Mouse (Mus musculus) adrenal gland, postnatal 0 days (tissue): Measurements from ENCODE around the gene Cdipt. TPM values are rescaled to one million over a fixed set of nuclear protein-coding genes. Genes with fewer than 3 reads are reported as not detected.

Experiments used
- polyA plus RNA-seq: library from polyadenylated mRNA; unstranded; fragments of >200 nt; fragmentation: Nextera tagmentation; extraction: Ambion mirVana; gene quantifications from 2 replicates; pipeline ENCODE4 v1.2.1, GENCODE M21; 2015

The Cdipt gene
- polyA plus RNA-seq: 79.0 and 102 TPM in 2 replicates

GRCm38 (mm10) chr7:126975893-126975949 lies at the start of gene Cdipt:
Cdipt (plus strand) TSS chr7:126975914.

DNA sequence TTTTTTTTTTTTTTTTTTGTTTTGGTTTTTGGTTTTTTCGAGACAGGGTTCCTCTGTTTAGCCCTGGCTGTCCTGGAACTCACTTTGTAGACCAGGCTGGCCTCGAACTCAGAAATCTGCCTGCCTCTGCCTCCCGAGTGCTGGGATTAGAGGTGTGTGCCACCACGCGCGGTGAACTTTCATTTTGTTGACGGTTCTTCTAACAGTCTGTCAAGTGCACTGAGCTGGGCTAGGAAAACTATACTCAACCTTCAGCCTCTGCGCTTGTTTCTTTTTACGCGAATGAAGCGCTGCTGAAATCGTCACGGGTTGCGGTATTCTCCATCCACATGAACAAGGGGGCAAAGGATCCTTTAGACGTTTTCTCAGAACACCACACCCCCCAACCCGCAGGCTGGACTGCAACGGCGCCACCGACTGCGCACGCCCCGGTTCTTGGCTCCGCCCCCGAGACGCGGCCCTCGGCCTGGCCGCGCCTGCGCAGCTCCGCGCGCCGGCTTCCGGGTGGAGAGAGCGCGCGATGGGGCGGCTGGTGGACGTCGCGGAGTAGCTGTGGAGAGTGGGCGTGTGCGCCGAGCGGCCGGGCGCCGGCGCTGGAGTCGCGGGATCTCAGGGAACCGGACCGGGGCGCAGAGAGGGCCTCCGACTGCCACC lies 47.2 kb upstream of the Cdipt start, which contains the start of gene Kctd13:
Kctd13 (plus strand) TSS at position 496 of the 654 bp plus-strand sequence.

GRCm38 (mm10) chr7:126949403-126949792 lies 26.3 kb upstream of the Cdipt start, which contains the start of gene Asphd1:
Asphd1 (minus strand) TSS chr7:126949582.

GRCm38 (mm10) chr7:126949793-126950646 lies 25.7 kb upstream of the Cdipt start, which contains the start of gene Sez6l2:
Sez6l2 (plus strand) TSS chr7:126950563.

GRCm38 (mm10) chr7:126975950-126976866 lies 494 bp downstream of the Cdipt start, which contains the start of gene Cdiptos:
Cdiptos (minus strand) TSS chr7:126976098.

GRCm38 (mm10) chr7:127014320-127014719 lies 38.6 kb downstream of the Cdipt start, which contains the start of gene Mvp:
Mvp (minus strand) TSS chr7:127014621.

GRCm38 (mm10) chr7:127016481-127016485 lies 40.6 kb downstream of the Cdipt start, which contains the start of gene Pagr1b:
Pagr1b (minus strand) TSS chr7:127016484.

GRCm38 (mm10) chr7:127016971-127017949 lies 41.5 kb downstream of the Cdipt start, which contains the start of gene Pagr1a:
Pagr1a (minus strand) TSS chr7:127017352.

GRCm38 (mm10) chr7:127020901-127021562 lies 45.3 kb downstream of the Cdipt start, which contains the start of the genes Gm42742 and Prrt2:
Gm42742 (minus strand) TSS chr7:127021097.
Prrt2 (minus strand) TSS chr7:127021211.

DNA sequence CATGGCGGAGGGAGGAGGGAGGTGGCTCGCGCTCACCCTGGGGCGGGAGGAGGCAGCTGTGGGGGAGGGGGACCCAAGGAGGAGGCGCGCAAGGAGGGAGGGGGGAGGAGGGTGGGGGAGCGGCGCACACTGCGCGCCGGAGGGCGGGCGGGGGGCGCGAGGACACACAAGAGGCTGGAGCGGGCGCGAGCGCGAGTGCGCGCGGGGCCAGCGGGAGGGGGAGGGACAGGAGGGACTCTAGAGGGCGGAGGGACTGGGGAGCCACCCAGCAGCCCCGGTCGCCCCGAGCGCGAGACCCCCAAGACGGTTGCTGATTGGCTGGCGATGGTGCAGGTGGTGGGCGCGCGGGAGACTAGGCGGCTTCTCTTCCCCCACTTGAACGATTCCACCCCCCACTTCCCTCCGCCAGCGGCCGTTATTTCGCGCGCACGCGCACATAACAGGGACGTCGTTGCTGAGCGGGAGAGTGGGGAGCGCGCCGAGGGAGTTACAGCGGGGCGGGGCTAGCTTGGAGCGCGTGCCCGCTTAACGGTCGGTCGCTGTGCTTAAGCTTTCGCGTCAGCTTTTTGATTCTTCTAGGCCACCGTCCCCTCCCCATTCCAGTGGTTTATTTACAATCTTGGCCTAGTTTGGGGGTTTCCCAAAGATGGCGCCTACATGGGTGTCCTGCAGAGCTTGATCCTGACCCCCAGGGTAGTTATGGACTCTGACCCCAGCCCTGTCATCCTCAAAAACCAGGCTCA lies 51.4 kb downstream of the Cdipt start, which contains the start of gene Maz:
Maz (minus strand) TSS at position 54 of the 743 bp plus-strand sequence.

Other genes with a start within 250 kb of the Cdipt start
- gene Mapk3, start 216.3 kb upstream of the Cdipt start, polyA plus RNA-seq: 85.9 and 91.2 TPM in 2 replicates
- gene Gdpd3, start 209.6 kb upstream of the Cdipt start, polyA plus RNA-seq: 1.4 and 2.6 TPM in 2 replicates
- 268 and 297 TPM in 2 replicates for gene Ypel3, start 199.0 kb upstream of the Cdipt start, polyA plus RNA-seq
- 0.07 and 0.25 TPM in 2 replicates for gene Tbx6, start 194.4 kb upstream of the Cdipt start, polyA plus RNA-seq
- 149 and 172 TPM in 2 replicates for gene Ppp4c, start 183.4 kb upstream of the Cdipt start, polyA plus RNA-seq
- 3.6 and 8.0 TPM in 2 replicates for gene Fam57b, start 178.2 kb upstream of the Cdipt start, polyA plus RNA-seq
- not detected in 2 replicates for gene 4930451I11Rik, start 144.3 kb upstream of the Cdipt start, polyA plus RNA-seq
- gene Doc2a, start 128.5 kb upstream of the Cdipt start, polyA plus RNA-seq: 1.7 and 6.6 TPM in 2 replicates
- gene Hirip3, start 113.9 kb upstream of the Cdipt start, polyA plus RNA-seq: 7.6 and 11.4 TPM in 2 replicates
- gene Ino80e, start 113.5 kb upstream of the Cdipt start, polyA plus RNA-seq: 49.7 and 55.2 TPM in 2 replicates
- gene Taok2, start 91.2 kb upstream of the Cdipt start, polyA plus RNA-seq: 17.9 and 23.1 TPM in 2 replicates
- 50.5 and 58.1 TPM in 2 replicates for gene Tmem219, start 53.0 kb upstream of the Cdipt start, polyA plus RNA-seq
- 21.4 and 26.4 TPM in 2 replicates for gene Kctd13, start 47.0 kb upstream of the Cdipt start, polyA plus RNA-seq
- gene Asphd1, start 26.3 kb upstream of the Cdipt start, polyA plus RNA-seq: 1.0 and 1.3 TPM in 2 replicates
- gene Sez6l2, start 25.4 kb upstream of the Cdipt start, polyA plus RNA-seq: 35.6 and 92.1 TPM in 2 replicates
- gene Cdiptos, start 184 bp downstream of the Cdipt start, polyA plus RNA-seq: 3.6 and 5.2 TPM in 2 replicates
- gene Mvp, start 38.7 kb downstream of the Cdipt start, polyA plus RNA-seq: 30.4 and 57.1 TPM in 2 replicates
- gene Pagr1b, start 40.6 kb downstream of the Cdipt start, polyA plus RNA-seq: 1.8 TPM in 1 of 2 replicates, not detected in the other
- 34.5 and 46.8 TPM in 2 replicates for gene Pagr1a, start 41.4 kb downstream of the Cdipt start, polyA plus RNA-seq
- gene Gm42742, start 45.2 kb downstream of the Cdipt start, polyA plus RNA-seq: 10.0 and 38.2 TPM in 2 replicates
- gene Prrt2, start 45.3 kb downstream of the Cdipt start, polyA plus RNA-seq: 6.6 and 10.5 TPM in 2 replicates
- gene Maz, start 51.1 kb downstream of the Cdipt start, polyA plus RNA-seq: 53.4 and 57.6 TPM in 2 replicates
- 23.5 and 31.1 TPM in 2 replicates for gene Kif22, start 66.6 kb downstream of the Cdipt start, polyA plus RNA-seq
- gene Zg16, start 111.4 kb downstream of the Cdipt start, polyA plus RNA-seq: 0.47 TPM in 1 of 2 replicates, not detected in the other
- 2.1 and 2.7 TPM in 2 replicates for gene AI467606, start 115.4 kb downstream of the Cdipt start, polyA plus RNA-seq
- 6.9 and 12.9 TPM in 2 replicates for gene Qprt, start 146.3 kb downstream of the Cdipt start, polyA plus RNA-seq
- gene Spn, start 161.9 kb downstream of the Cdipt start, polyA plus RNA-seq: 1.4 and 1.5 TPM in 2 replicates
- 25.2 and 32.9 TPM in 2 replicates for gene Cd2bp2, start 220.1 kb downstream of the Cdipt start, polyA plus RNA-seq
- gene Tbc1d10b, start 232.6 kb downstream of the Cdipt start, polyA plus RNA-seq: 14.5 and 15.3 TPM in 2 replicates
- gene Mylpf, start 233.0 kb downstream of the Cdipt start, polyA plus RNA-seq: 24.7 and 81.2 TPM in 2 replicates